Mouse (Mus musculus) forebrain, embryonic 11.5 days (tissue): ENCODE measurements at regions not wholly inside any gene's neighbourhood (a gene's known extent, or its start where the extent isn't known, plus 50 kb on each side); places are given as distances from the start of the nearest gene placed in this dataset.

ENCODE experiments used
- ATAC-seq: fragments of 200-750 bp; cut with Nextera tagmentation; replicated peaks from 2 replicates; pipeline ENCODE4 v1.8.0; 2017; ENCODE audit warnings: moderate TSS enrichment; ENCODE audit not compliant: low FRiP score
- DNase-seq: peaks from one replicate; pipeline ENCODE4 v3.0.0-alpha.2; 2017; ENCODE audit warnings: low spot score
- H3K27ac ChIP-seq: fragments of 300-500 bp; sonication (generic); 2 replicates; pipeline ENCODE4 v1.5.1; 2014; ENCODE audit warnings: low read depth, low read length
- H3K27me3 ChIP-seq: fragments of 300-500 bp; sonication (generic); 2 replicates; pipeline ENCODE4 v1.6.1; 2014; ENCODE audit warnings: mild to moderate bottlenecking, low read length, mixed read lengths; ENCODE audit not compliant: control insufficient read depth, insufficient read depth
- H3K36me3 ChIP-seq: fragments of 300-500 bp; sonication (generic); 2 replicates; pipeline ENCODE4 v1.6.1; 2014; ENCODE audit warnings: mild to moderate bottlenecking, low read length, moderate library complexity, mixed read lengths; ENCODE audit not compliant: control insufficient read depth, insufficient read depth
- H3K4me1 ChIP-seq: fragments of 300-500 bp; sonication (generic); replicated peaks from 2 replicates; pipeline ENCODE4 v1.6.1; 2014; ENCODE audit warnings: low read length, mixed read lengths; ENCODE audit not compliant: control insufficient read depth, insufficient read depth
- H3K4me2 ChIP-seq: fragments of 300-500 bp; sonication (generic); 2 replicates; pipeline ENCODE4 v1.6.1; 2014; ENCODE audit warnings: low read depth, mild to moderate bottlenecking, low read length, moderate library complexity, mixed read lengths; ENCODE audit not compliant: severe bottlenecking
- H3K4me3 ChIP-seq: fragments of 300-500 bp; sonication (generic); 2 replicates; pipeline ENCODE4 v1.5.1; 2014; ENCODE audit warnings: low read depth, low read length
- H3K9ac ChIP-seq: fragments of 300-500 bp; sonication (generic); 2 replicates; pipeline ENCODE4 v1.6.1; 2014; ENCODE audit warnings: low read length
- H3K9me3 ChIP-seq: fragments of 300-500 bp; sonication (generic); 2 replicates; pipeline ENCODE4 v1.6.1; 2016; ENCODE audit warnings: low read length, mixed read lengths; ENCODE audit not compliant: control insufficient read depth
- WGBS: fragments of 180-500 bp; shearing (Covaris S2); extraction: QIAGEN DNeasy Blood & Tissue Kit; methylation state at CpG from one replicate; pipeline ENCODE4 v1.1.7; 2014; 5-methylcytosine and 5-hydroxymethylcytosine counted together

GRCm38 (mm10) chr4:54704696-54705095 lies 240.2 kb upstream of the Zfp462 start:
- H3K36me3 ChIP-seq, result no peaks in the 10 kb centered on the region
- H3K4me1 ChIP-seq, result no peaks in the 10 kb centered on the region
- no peaks in the 10 kb centered on the region for H3K9me3 ChIP-seq
- ATAC-seq (no peak), DNase-seq (no peak)
- H3K4me3 ChIP-seq, result no peak overlapping the region
- H3K27ac ChIP-seq, result no peak overlapping the region
- 82% methylated on average over 5 of the region's 5 CpGs for WGBS
- no peak overlapping the region for H3K4me2 ChIP-seq
- H3K27me3 ChIP-seq, result no peaks in the 10 kb centered on the region
- H3K9ac ChIP-seq, result no peak overlapping the region

GRCm38 (mm10) chr4:54709751-54710150 lies 235.1 kb upstream of the Zfp462 start:
- no peaks in the 10 kb centered on the region for H3K36me3 ChIP-seq
- ATAC-seq (no peak), DNase-seq (no peak)

GRCm38 (mm10) chr4:54712929-54713328 lies 231.9 kb upstream of the Zfp462 start:
- Histone ChIP-seq H3K4me2 (no peak overlapping the region), H3K27me3 (no peaks in the 10 kb centered on the region), H3K27ac (no peak overlapping the region), H3K4me3 (no peak overlapping the region), H3K9me3 (no peaks in the 10 kb centered on the region), H3K9ac (no peak overlapping the region), H3K4me1 (no peaks in the 10 kb centered on the region), H3K36me3 (no peaks in the 10 kb centered on the region)
- WGBS, result 69% methylated on average over 3 of the region's 3 CpGs
- ATAC-seq, result no peak
- no peak for DNase-seq

More at GRCm38 (mm10) chr4:54709751-54710150, 235.1 kb upstream of the Zfp462 start:
- Histone ChIP-seq H3K4me3 (no peak overlapping the region), H3K27me3 (no peaks in the 10 kb centered on the region), H3K9me3 (no peaks in the 10 kb centered on the region), H3K27ac (no peak overlapping the region), H3K4me1 (no peaks in the 10 kb centered on the region), H3K9ac (no peak overlapping the region), H3K4me2 (no peak overlapping the region)

GRCm38 (mm10) chr4:54714612-54715342 lies 230.1 kb upstream of the Zfp462 start:
- 88% methylated on average over 9 of the region's 9 CpGs for whole genome bisulfite sequencing
- DNase-seq, result no peak
- Histone ChIP-seq H3K9ac (no peak overlapping the region), H3K27ac (no peak overlapping the region), H3K36me3 (no peaks in the 10 kb centered on the region), H3K4me2 (no peak overlapping the region), H3K4me1 (no peaks in the 10 kb centered on the region), H3K27me3 (no peaks in the 10 kb centered on the region), H3K9me3 (no peaks in the 10 kb centered on the region), H3K4me3 (no peak overlapping the region)
- no peak for ATAC-seq

- no peak overlapping the region for H3K4me2 ChIP-seq
- no peaks in the 10 kb centered on the region for H3K4me1 ChIP-seq
- H3K9me3 ChIP-seq, result no peaks in the 10 kb centered on the region
- no peak overlapping the region for H3K9ac ChIP-seq
- H3K4me3 ChIP-seq, result no peak overlapping the region
- no peaks in the 10 kb centered on the region for H3K27me3 ChIP-seq
- no peak for ATAC-seq
- no peak for DNase-seq
- H3K36me3 ChIP-seq, result no peaks in the 10 kb centered on the region
- no peak overlapping the region for H3K27ac ChIP-seq
- 81% methylated on average over 1 of the region's 1 CpGs for WGBS
Observed at GRCm38 (mm10) chr4:54718083-54718482, 226.8 kb upstream of the Zfp462 start.

GRCm38 (mm10) chr4:54739001-54739400 lies 205.8 kb upstream of the Zfp462 start:
- Histone ChIP-seq H3K36me3 (no peaks in the 10 kb centered on the region), H3K4me2 (no peak overlapping the region), H3K9me3 (no peaks in the 10 kb centered on the region), H3K9ac (no peak overlapping the region), H3K4me3 (no peak overlapping the region), H3K27me3 (no peaks in the 10 kb centered on the region), H3K27ac (no peak overlapping the region), H3K4me1 (no peaks in the 10 kb centered on the region)
- no peak for ATAC-seq
- DNase-seq, result no peak
- WGBS, result 85% methylated on average over 5 of the region's 5 CpGs

GRCm38 (mm10) chr4:54751458-54751857 lies 193.4 kb upstream of the Zfp462 start:
- Histone ChIP-seq H3K4me2 (no peak overlapping the region), H3K27me3 (no peaks in the 10 kb centered on the region), H3K27ac (no peak overlapping the region), H3K9ac (no peak overlapping the region), H3K36me3 (no peaks in the 10 kb centered on the region), H3K4me1 (no peaks in the 10 kb centered on the region), H3K9me3 (no peaks in the 10 kb centered on the region), H3K4me3 (no peak overlapping the region)
- 80% methylated on average over 2 of the region's 2 CpGs for WGBS
- ATAC-seq, result no peak
- DNase-seq, result no peak

- WGBS, result 93% methylated on average over 4 of the region's 4 CpGs
- no peaks in the 10 kb centered on the region for H3K9me3 ChIP-seq
- ATAC-seq (no peak), DNase-seq (no peak)
- H3K9ac ChIP-seq, result no peak overlapping the region
- no peaks in the 10 kb centered on the region for H3K27me3 ChIP-seq
- no peak overlapping the region for H3K4me3 ChIP-seq
- H3K36me3 ChIP-seq, result no peaks in the 10 kb centered on the region
- no peaks in the 10 kb centered on the region for H3K4me1 ChIP-seq
- H3K27ac ChIP-seq, result no peak overlapping the region
- H3K4me2 ChIP-seq, result no peak overlapping the region
Observed at GRCm38 (mm10) chr4:54756441-54756840, 188.4 kb upstream of the Zfp462 start.
